Mouse (Mus musculus): ENCODE measurements around the gene 4933402N22Rik.
"Not testable (repeated sequence)": the region's sequence is repeated elsewhere in the genome, so short reads cannot be mapped to it uniquely, and the experiment has no call there.

4933402N22Rik gene

GRCm38 (mm10) chr5:11917743-11918142 lies at the start of gene 4933402N22Rik:
Gene 4933402N22Rik (plus strand): TSS chr5:11918043.
- DNase-seq (ENCODE audit: low spot score): not testable (repeated sequence)

GRCm38 (mm10) chr5:11923790-11924189 lies 5.9 kb downstream of the 4933402N22Rik start:
- DNase-seq (ENCODE audit: low spot score): not testable (repeated sequence)
